Mouse (Mus musculus) kidney, embryonic 16.5 days (tissue): Measurements from ENCODE around the gene Lmln. TPM values are rescaled to one million over a fixed set of nuclear protein-coding genes. Genes with fewer than 3 reads are reported as not detected.
"Not testable (repeated sequence)": the region's sequence is repeated elsewhere in the genome, so short reads cannot be mapped to it uniquely, and the experiment has no call there.

ENCODE experiments used
- ATAC-seq: fragments of 200-750 bp; cut with Nextera tagmentation; 2 replicates; pipeline ENCODE4 v1.8.0; 2017; ENCODE audit warnings: moderate TSS enrichment; ENCODE audit not compliant: low FRiP score, low TSS enrichment
- H3K27ac ChIP-seq: fragments of 300-500 bp; sonication (generic); 2 replicates; pipeline ENCODE4 v1.5.1; 2014; ENCODE audit warnings: low read length
- H3K27me3 ChIP-seq: fragments of 300-500 bp; sonication (generic); 2 replicates; pipeline ENCODE4 v1.6.1; 2014; ENCODE audit warnings: low read length, control low read depth, mixed read lengths; ENCODE audit not compliant: insufficient read depth
- H3K36me3 ChIP-seq: fragments of 300-500 bp; sonication (generic); 2 replicates; pipeline ENCODE4 v1.6.1; 2014; ENCODE audit warnings: low read length, control low read depth, mixed read lengths; ENCODE audit not compliant: insufficient read depth
- H3K4me1 ChIP-seq: fragments of 300-500 bp; sonication (generic); 2 replicates; pipeline ENCODE4 v1.6.1; 2014; ENCODE audit warnings: low read length, control low read depth, mixed read lengths; ENCODE audit not compliant: insufficient read depth
- H3K4me2 ChIP-seq: fragments of 300-500 bp; sonication (generic); replicated peaks from 2 replicates; pipeline ENCODE4 v1.6.1; 2014; ENCODE audit warnings: low read depth, low read length
- H3K4me3 ChIP-seq: fragments of 300-500 bp; sonication (generic); 2 replicates; pipeline ENCODE4 v1.5.1; 2014; ENCODE audit warnings: mild to moderate bottlenecking, low read length
- H3K9ac ChIP-seq: fragments of 300-500 bp; sonication (generic); replicated peaks from 2 replicates; pipeline ENCODE4 v1.6.1; 2014; ENCODE audit warnings: low read length
- H3K9me3 ChIP-seq: fragments of 300-500 bp; sonication (generic); 2 replicates; pipeline ENCODE4 v1.6.1; 2016; ENCODE audit warnings: low read length, control low read depth
- WGBS: fragments of 180-500 bp; shearing (Covaris S2); extraction: QIAGEN DNeasy Blood & Tissue Kit; methylation state at CpG from one replicate; pipeline ENCODE4 v1.1.7; 2014; 5-methylcytosine and 5-hydroxymethylcytosine counted together
- polyA plus RNA-seq: library from polyadenylated mRNA; unstranded; fragments of >200 nt; fragmentation: Nextera tagmentation; extraction: Ambion mirVana; gene quantifications from 2 replicates; pipeline ENCODE4 v1.2.1, GENCODE M21; 2015

Lmln gene
- polyA plus RNA-seq, 1 experiment from 2014 or later = 4.0 TPM

DNA sequence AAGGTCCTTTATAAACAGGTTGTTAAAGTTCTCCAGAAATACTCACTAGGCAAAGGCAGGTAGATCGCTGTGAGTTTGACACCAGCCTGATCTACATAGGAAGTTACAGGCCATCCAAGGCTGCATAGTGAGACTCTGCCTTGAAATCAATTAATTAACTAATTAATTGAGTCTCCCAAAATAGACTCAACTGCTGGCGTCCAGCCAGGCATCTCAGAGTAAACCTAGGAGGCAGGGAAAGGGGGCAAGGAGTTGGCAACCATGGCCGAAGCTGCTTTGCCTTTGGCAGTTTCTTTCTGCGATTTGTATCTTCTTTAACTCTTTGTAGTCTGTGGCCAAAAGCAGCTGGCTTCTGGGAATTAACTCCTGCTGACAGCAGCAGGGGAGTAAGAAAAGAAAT, 51.4 kb downstream of the Lmln start:
- 44% methylated on average over 4 of the region's 4 CpGs for WGBS
- H3K4me2 ChIP-seq = no peak overlapping the region
- no peak for ATAC-seq
- no peak overlapping the region for H3K27ac ChIP-seq
- H3K4me3 ChIP-seq = no peak overlapping the region
- H3K9me3 ChIP-seq = no peaks in the 10 kb centered on the region
- no peak overlapping the region for H3K9ac ChIP-seq
- no peaks in the 10 kb centered on the region for H3K27me3 ChIP-seq
- H3K36me3 ChIP-seq = peaks cover 9% of the 10 kb centered on the region
- no peaks in the 10 kb centered on the region for H3K4me1 ChIP-seq

DNA sequence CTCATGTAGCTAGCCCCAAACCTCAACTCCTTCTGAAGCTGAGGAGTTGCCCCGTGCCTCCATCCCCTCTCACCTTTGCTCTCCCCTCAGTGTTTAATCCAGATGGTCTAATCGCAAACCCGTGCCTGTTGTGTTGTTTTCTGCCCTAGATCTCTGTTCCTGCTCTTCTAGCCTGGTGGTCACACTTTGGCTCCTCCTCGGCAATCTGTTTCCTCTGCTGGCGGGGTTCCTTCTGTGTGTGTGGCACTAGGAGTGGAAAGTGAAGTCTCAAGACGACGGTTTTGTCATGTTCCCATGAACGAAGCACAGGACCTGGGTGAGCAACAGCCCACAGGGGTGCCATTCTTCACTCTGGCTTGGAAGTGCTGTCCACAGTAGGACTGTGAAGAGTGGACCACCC, 61.1 kb downstream of the Lmln start:
- Histone ChIP-seq H3K27ac (no peak overlapping the region), H3K9me3 (no peaks in the 10 kb centered on the region), H3K9ac (no peak overlapping the region), H3K4me3 (no peak overlapping the region), H3K36me3 (peaks cover 8% of the 10 kb centered on the region; the same call in 1 of the 2 replicates), H3K4me1 (no peaks in the 10 kb centered on the region), H3K27me3 (no peaks in the 10 kb centered on the region), H3K4me2 (no peak overlapping the region)
- no peak for ATAC-seq
- WGBS = 72% methylated on average over 8 of the region's 8 CpGs

DNA sequence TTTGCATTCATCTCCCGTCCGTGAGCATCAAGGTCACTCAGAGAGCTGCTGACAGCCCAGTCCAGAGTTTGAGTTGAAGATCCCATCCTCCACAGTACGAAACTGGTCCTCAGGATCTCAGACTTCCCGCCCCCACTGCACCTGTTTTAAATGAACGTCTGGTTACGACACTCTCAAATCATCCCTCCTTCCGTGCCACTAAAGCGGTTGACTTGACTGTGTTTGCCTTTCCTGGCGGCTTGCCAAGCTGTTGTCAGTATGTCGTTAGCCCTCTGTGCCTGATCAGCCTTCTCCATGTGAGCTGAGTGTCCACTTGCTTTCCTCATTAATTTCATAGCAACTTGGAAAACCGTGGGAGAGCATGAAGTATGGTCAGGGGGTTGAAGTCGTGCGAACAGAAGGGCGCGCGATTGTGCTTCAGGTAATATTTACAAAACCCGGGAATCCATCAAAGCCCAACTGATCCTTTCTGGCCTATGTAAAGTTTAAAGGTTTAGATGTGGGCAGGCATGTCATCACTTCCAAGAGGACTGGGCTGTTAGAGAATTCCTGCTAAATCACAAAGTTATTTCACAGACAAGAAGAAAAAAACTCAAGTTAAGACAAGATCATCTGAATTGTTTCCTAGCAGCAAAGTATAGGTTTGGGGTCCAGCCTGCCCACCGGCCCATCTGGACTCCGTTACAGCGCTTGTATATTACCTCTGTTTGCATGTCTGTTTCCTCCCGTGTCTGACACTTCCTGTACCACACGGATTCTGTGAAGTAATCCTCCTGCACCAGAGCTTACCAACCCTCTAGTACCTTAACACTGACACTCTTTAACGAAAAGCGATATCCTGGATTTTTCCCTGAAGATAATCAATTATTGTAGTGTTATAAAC, 61.9 kb downstream of the Lmln start:
- Histone ChIP-seq H3K9ac (no peak overlapping the region), H3K27ac (no peak overlapping the region)
- 56% methylated on average over 24 of the region's 24 CpGs for WGBS

DNA sequence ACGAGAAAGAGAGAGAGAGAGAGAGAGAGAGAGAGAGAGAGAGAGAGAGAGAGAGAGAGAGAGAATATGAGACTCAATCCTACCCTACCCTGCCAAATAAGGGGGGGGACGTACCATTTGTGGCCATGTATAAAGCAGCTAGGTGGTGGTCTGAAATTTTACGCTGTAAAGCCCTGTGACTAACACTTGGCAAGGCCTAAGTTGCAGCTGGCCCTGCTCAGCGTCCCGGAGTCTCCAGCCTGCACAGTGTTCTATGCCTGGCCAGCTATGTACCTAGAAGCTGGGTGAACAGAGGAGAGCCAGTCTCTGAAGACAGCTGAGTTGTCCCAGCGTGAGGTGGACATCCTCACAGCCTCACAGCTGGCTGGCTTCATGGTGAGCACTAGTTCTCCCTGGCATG, 64.7 kb downstream of the Lmln start:
- no peak overlapping the region for H3K27ac ChIP-seq
- no peak for ATAC-seq
- H3K27me3 ChIP-seq = no peaks in the 10 kb centered on the region
- H3K9ac ChIP-seq = no peak overlapping the region
- H3K4me3 ChIP-seq = no peak overlapping the region
- H3K4me1 ChIP-seq = no peaks in the 10 kb centered on the region
- H3K9me3 ChIP-seq = no peaks in the 10 kb centered on the region
- H3K4me2 ChIP-seq = no peak overlapping the region
- WGBS = 65% methylated on average over 6 of the region's 6 CpGs
- H3K36me3 ChIP-seq = peaks cover 8% of the 10 kb centered on the region; the same call in 1 of the 2 replicates

More for the DNA sequence above, 61.9 kb downstream of the Lmln start:
- no peaks in the 10 kb centered on the region for H3K4me1 ChIP-seq
- H3K36me3 ChIP-seq = peaks cover 8% of the 10 kb centered on the region; the same call in 1 of the 2 replicates
- H3K4me2 ChIP-seq = no peak overlapping the region
- no peaks in the 10 kb centered on the region for H3K27me3 ChIP-seq
- no peak for ATAC-seq
- H3K9me3 ChIP-seq = no peaks in the 10 kb centered on the region
- H3K4me3 ChIP-seq = no peak overlapping the region

DNA sequence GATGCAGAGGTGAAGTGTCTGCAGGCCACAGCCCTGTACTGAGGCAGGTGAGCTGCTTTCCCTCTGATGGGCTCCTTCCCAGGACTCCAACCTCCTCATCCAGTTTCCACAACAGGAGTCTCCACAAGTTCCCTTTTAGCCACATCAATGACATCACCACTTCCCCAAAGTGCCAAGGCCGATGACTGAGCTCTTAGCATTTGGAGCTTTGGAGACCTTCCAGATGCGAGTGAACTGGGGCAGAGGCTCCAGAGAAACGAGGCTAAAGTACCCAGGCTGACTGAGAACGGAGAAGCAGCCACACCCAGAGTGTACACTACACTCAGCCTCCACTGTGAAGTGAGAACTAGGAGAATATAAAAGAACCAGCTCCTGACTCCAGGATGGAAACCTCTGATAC, 68.4 kb downstream of the Lmln start:
- Histone ChIP-seq H3K9me3 (no peaks in the 10 kb centered on the region), H3K36me3 (no peaks in the 10 kb centered on the region), H3K27me3 (no peaks in the 10 kb centered on the region), H3K4me3 (no peak overlapping the region), H3K4me1 (no peaks in the 10 kb centered on the region), H3K4me2 (no peak overlapping the region), H3K9ac (no peak overlapping the region), H3K27ac (no peak overlapping the region)
- WGBS = 60% methylated on average over 4 of the region's 4 CpGs
- ATAC-seq = no peak

DNA sequence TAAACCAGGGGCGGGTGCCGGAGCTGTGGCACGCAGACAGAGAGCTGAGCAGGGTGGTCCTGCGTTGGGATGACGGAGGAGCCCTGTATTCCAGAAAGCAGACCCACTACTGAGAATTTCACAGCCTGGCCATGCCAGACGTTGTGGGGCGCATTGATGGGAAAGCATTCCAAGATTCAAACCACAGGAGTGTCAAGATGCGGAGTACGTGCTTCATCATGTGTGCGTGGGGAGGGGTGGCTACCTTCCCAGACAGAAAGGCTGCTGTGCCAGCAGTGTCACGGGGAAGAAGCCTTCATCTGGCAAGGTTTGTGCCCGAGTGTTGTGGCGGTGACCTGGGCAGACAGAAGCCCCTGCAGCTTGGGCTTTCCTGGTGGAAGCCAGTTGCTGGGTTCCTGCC, 70.9 kb downstream of the Lmln start:
- no peaks in the 10 kb centered on the region for H3K27me3 ChIP-seq
- no peak for ATAC-seq
- no peak overlapping the region for H3K4me3 ChIP-seq
- H3K36me3 ChIP-seq = no peaks in the 10 kb centered on the region
- H3K27ac ChIP-seq = no peak overlapping the region
- H3K9me3 ChIP-seq = no peaks in the 10 kb centered on the region
- 85% methylated on average over 13 of the region's 13 CpGs for WGBS
- H3K4me1 ChIP-seq = no peaks in the 10 kb centered on the region
- H3K9ac ChIP-seq = no peak overlapping the region
- no peak overlapping the region for H3K4me2 ChIP-seq

DNA sequence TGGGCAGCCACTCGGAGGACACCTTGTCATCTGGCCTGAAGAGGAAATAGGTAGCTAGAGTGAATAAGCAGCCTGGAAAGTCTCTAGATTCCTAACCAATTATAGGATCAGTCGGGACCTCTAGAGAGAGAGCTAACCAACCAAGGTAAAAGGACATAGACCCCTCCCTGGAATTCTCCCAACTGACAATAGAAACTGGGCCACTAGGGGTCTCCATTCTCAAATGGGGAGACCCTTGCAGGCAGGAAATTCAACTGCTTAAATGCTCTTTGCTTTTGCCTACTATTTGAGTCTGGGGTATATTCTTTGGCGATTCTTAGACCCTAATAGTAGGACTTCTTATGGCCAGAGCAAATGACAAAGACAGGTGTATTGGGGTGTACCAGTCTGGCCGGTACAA, 72.8 kb downstream of the Lmln start:
- no peak for ATAC-seq
- WGBS = 67% methylated on average over 4 of the region's 4 CpGs
- H3K4me2 ChIP-seq = no peak overlapping the region
- no peak overlapping the region for H3K9ac ChIP-seq
- no peaks in the 10 kb centered on the region for H3K36me3 ChIP-seq
- no peaks in the 10 kb centered on the region for H3K4me1 ChIP-seq
- H3K27me3 ChIP-seq = no peaks in the 10 kb centered on the region
- H3K27ac ChIP-seq = no peak overlapping the region
- H3K9me3 ChIP-seq = no peaks in the 10 kb centered on the region
- H3K4me3 ChIP-seq = no peak overlapping the region

DNA sequence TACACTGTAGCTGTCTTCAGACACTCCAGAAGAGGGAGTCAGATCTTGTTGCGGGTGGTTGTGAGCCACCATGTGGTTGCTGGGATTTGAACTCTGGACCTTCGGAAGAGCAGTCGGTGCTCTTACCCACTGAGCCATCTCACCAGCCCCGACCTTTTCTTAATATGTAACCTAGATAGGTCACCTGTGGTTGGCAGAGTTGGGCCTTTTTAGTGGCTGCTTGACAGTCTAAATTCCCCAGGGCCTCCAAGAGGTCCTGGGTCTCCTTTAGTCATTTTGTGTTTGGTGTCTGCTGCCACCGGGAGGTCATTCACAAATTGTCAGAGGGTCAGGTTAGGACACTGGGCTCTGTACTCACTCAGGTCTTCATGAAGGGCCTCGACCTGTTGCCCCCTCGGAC, 76.7 kb downstream of the Lmln start:
- H3K4me2 ChIP-seq, H3K9me3 ChIP-seq, H3K27ac ChIP-seq, ATAC-seq, H3K9ac ChIP-seq, H3K4me1 ChIP-seq, H3K27me3 ChIP-seq, H3K36me3 ChIP-seq, H3K4me3 ChIP-seq: not testable (repeated sequence)
- WGBS = 76% methylated on average over 6 of the region's 7 CpGs

DNA sequence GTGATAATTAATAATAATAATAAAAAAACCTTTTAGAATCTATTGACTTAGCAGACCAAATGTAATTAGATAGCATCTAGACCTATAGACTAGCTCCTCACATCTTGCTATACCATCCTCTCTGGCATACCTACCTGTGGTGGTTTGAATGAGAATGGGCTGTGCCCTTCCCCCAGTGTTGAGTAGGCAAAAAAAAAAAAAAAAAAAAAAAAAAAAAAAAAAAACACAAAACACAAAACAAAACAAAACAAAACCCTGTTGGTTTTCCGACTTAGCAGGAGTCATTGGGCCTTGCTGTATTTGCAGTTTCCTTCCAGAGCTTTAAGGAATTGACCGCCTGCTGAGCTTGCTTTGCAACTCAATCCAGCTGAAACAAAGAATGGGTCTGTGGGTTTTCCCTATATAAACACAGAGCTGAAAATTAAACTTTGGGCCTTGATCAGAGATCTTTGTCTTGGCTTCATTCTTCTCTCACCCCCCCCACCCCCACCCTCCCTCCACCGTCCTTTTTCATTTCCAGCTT, 79.5 kb downstream of the Lmln start:
- 0 out of 2 replicates have a peak, but pooled peaks cover 3% of the 10 kb centered on the region for H3K9me3 ChIP-seq
- H3K4me3 ChIP-seq = no peak overlapping the region
- 53% methylated on average over 3 of the region's 3 CpGs for WGBS
- no peak overlapping the region for H3K27ac ChIP-seq
- H3K36me3 ChIP-seq = no peaks in the 10 kb centered on the region
- no peaks in the 10 kb centered on the region for H3K27me3 ChIP-seq
- no peak overlapping the region for H3K4me2 ChIP-seq
- H3K4me1 ChIP-seq = no peaks in the 10 kb centered on the region
- ATAC-seq = no peak
- no peak overlapping the region for H3K9ac ChIP-seq

DNA sequence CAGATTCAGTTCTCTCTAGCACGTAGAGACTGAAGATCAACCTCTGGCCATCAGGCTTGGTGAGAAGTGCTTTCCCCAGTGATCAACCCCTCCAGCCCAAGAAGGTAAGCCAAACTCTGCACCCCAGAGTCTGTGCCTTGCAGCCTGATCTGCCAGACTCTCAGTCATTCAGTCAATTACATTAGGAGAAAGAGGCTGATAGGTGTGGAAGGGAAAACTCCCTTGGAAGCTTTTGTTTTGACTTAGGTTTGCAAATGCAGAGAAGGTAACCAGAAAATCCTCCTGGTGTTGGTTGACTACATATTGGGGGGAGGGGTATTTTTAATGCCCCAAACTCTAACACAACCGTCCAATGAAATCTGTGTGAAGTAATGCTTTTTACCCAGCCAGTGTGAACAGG, 81.1 kb downstream of the Lmln start:
- H3K9me3 ChIP-seq = 0 out of 2 replicates have a peak, but pooled peaks cover 3% of the 10 kb centered on the region
- H3K4me2 ChIP-seq = no peak overlapping the region
- no peak overlapping the region for H3K9ac ChIP-seq
- no peak for ATAC-seq
- 81% methylated on average over 2 of the region's 2 CpGs for WGBS
- H3K36me3 ChIP-seq = no peaks in the 10 kb centered on the region
- no peak overlapping the region for H3K4me3 ChIP-seq
- H3K4me1 ChIP-seq = no peaks in the 10 kb centered on the region
- H3K27me3 ChIP-seq = no peaks in the 10 kb centered on the region
- H3K27ac ChIP-seq = no peak overlapping the region
